Mouse (Mus musculus) lung, postnatal 0 days (tissue): Measurements from ENCODE around the gene Pfdn6. TPM values are rescaled to one million over a fixed set of nuclear protein-coding genes. Genes with fewer than 3 reads are reported as not detected.

Source experiments
- ATAC-seq: fragments of 200-750 bp; cut with Nextera tagmentation; 2 replicates; pipeline ENCODE4 v1.8.0; 2017; ENCODE audit warnings: moderate library complexity
- DNase-seq: peaks from one replicate; pipeline ENCODE4 v3.0.0-alpha.2; 2016; ENCODE audit warnings: low spot score
- H3K27ac ChIP-seq: fragments of 300-500 bp; sonication (generic); 2 replicates; pipeline ENCODE4 v1.5.1; 2014; ENCODE audit warnings: antibody characterized with exemption, mild to moderate bottlenecking, low read length, mixed read lengths
- H3K27me3 ChIP-seq: fragments of 300-500 bp; sonication (generic); replicated peaks from 2 replicates; pipeline ENCODE4 v1.6.1; 2014; ENCODE audit warnings: low read length, mixed read lengths; ENCODE audit not compliant: insufficient read depth
- H3K36me3 ChIP-seq: fragments of 300-500 bp; sonication (generic); 2 replicates; pipeline ENCODE4 v1.6.1; 2014; ENCODE audit warnings: low read length, mixed read lengths; ENCODE audit not compliant: insufficient read depth
- H3K4me1 ChIP-seq: fragments of 300-500 bp; sonication (generic); 2 replicates; pipeline ENCODE4 v1.6.1; 2014; ENCODE audit warnings: antibody characterized with exemption, low read depth, low read length, mixed read lengths; ENCODE audit not compliant: insufficient read depth
- H3K4me2 ChIP-seq: fragments of 300-500 bp; sonication (generic); replicated peaks from 2 replicates; pipeline ENCODE4 v1.6.1; 2014; ENCODE audit warnings: low read depth, mild to moderate bottlenecking, low read length, moderate library complexity, mixed read lengths
- H3K4me3 ChIP-seq: fragments of 300-500 bp; sonication (generic); 2 replicates; pipeline ENCODE4 v1.5.1; 2014; ENCODE audit warnings: low read depth, low read length
- H3K9ac ChIP-seq: fragments of 300-500 bp; sonication (generic); replicated peaks from 2 replicates; pipeline ENCODE4 v1.6.1; 2014; ENCODE audit warnings: low read depth, mild to moderate bottlenecking
- H3K9me3 ChIP-seq: fragments of 300-500 bp; sonication (generic); 2 replicates; pipeline ENCODE4 v1.6.1; 2016; ENCODE audit warnings: low read length, mixed read lengths
- CTCF ChIP-seq: IDR thresholded peaks from 2 replicates; pipeline ENCODE4 v1.5.1; 2016; ENCODE audit warnings: antibody characterized with exemption, mild to moderate bottlenecking
- EP300 ChIP-seq: IDR thresholded peaks from 2 replicates; pipeline ENCODE4 v1.6.1; 2016; ENCODE audit warnings: antibody characterized with exemption, mild to moderate bottlenecking, control low read depth
- WGBS: fragments of 180-500 bp; shearing (Covaris S2); extraction: QIAGEN DNeasy Blood & Tissue Kit; methylation state at CpG from one replicate; pipeline ENCODE4 v1.1.7; 2014; 5-methylcytosine and 5-hydroxymethylcytosine counted together
- polyA plus RNA-seq: library from polyadenylated mRNA; unstranded; fragments of >200 nt; fragmentation: Nextera tagmentation; extraction: Ambion mirVana; gene quantifications from 2 replicates; pipeline ENCODE4 v1.2.1, GENCODE M21; 2015

The Pfdn6 gene
- polyA plus RNA-seq, 1 experiment from 2014 or later: 103 TPM

GRCm38 (mm10) chr17:33978631-33979031 is 38.5 kb upstream of the Pfdn6 start:
- Histone ChIP-seq H3K9me3 (no peaks in the 10 kb centered on the region), H3K27me3 (no peaks in the 10 kb centered on the region), H3K4me2 (peak overlapping the region; percentile 82), H3K4me3 (peak overlapping the region; percentile 42), H3K27ac (peak overlapping the region; percentile 2; the same call in 1 of the 2 replicates), H3K36me3 (no peaks in the 10 kb centered on the region), H3K9ac (0 out of 2 replicates have a peak overlapping the region, but pooled peaks have one; percentile 16), H3K4me1 (peaks cover 9% of the 10 kb centered on the region; the same call in 1 of the 2 replicates)
- TF ChIP-seq EP300 (no peak), CTCF (no peak)
- DNase-seq (peak; percentile 83), ATAC-seq (peak; percentile 65)
- 2% methylated on average over 9 of the region's 17 CpGs for WGBS

- no peaks in the 10 kb centered on the region for H3K27me3 ChIP-seq
- no peak overlapping the region for H3K27ac ChIP-seq
- no peaks in the 10 kb centered on the region for H3K9me3 ChIP-seq
- peaks cover 9% of the 10 kb centered on the region; the same call in 1 of the 2 replicates for H3K4me1 ChIP-seq
- no peaks in the 10 kb centered on the region for H3K36me3 ChIP-seq
- no peak for TF ChIP-seq EP300
- no peak for TF ChIP-seq CTCF
- DNase-seq: no peak
- H3K9ac ChIP-seq: 0 out of 2 replicates have a peak overlapping the region, but pooled peaks have one; percentile 16
- H3K4me3 ChIP-seq: peak overlapping the region; percentile 42
- H3K4me2 ChIP-seq: peak overlapping the region; percentile 82
- 2% methylated on average over 57 of the region's 57 CpGs for WGBS
- ATAC-seq: no peak
These were observed 37.9 kb upstream of the Pfdn6 start for GRCm38 (mm10) chr17:33977861-33978557.

GRCm38 (mm10) chr17:33973572-33973971 is 33.4 kb upstream of the Pfdn6 start:
- Histone ChIP-seq H3K9ac (no peak overlapping the region), H3K27me3 (no peaks in the 10 kb centered on the region), H3K36me3 (no peaks in the 10 kb centered on the region), H3K4me2 (no peak overlapping the region), H3K4me1 (peaks cover 4% of the 10 kb centered on the region; the same call in 1 of the 2 replicates), H3K27ac (no peak overlapping the region), H3K4me3 (no peak overlapping the region), H3K9me3 (no peaks in the 10 kb centered on the region)
- no peak for TF ChIP-seq EP300
- no peak for TF ChIP-seq CTCF
- ATAC-seq: no peak
- WGBS: 58% methylated on average over 3 of the region's 3 CpGs
- DNase-seq: no peak

GRCm38 (mm10) chr17:33972691-33973090 is 32.5 kb upstream of the Pfdn6 start:
- Histone ChIP-seq H3K36me3 (no peaks in the 10 kb centered on the region), H3K9ac (no peak overlapping the region), H3K27me3 (no peaks in the 10 kb centered on the region), H3K9me3 (no peaks in the 10 kb centered on the region), H3K4me3 (no peak overlapping the region), H3K4me1 (no peaks in the 10 kb centered on the region), H3K27ac (no peak overlapping the region), H3K4me2 (no peak overlapping the region)
- ATAC-seq: peak; percentile 46
- peak; percentile 67 for DNase-seq
- WGBS: 35% methylated on average over 1 of the region's 1 CpGs
- TF ChIP-seq CTCF (no peak), EP300 (no peak)

GRCm38 (mm10) chr17:33969394-33969793 is 29.3 kb upstream of the Pfdn6 start:
- Histone ChIP-seq H3K9me3 (no peaks in the 10 kb centered on the region), H3K27me3 (no peaks in the 10 kb centered on the region), H3K36me3 (no peaks in the 10 kb centered on the region), H3K9ac (no peak overlapping the region), H3K4me2 (no peak overlapping the region), H3K27ac (no peak overlapping the region), H3K4me1 (no peaks in the 10 kb centered on the region), H3K4me3 (no peak overlapping the region)
- 75% methylated on average over 4 of the region's 4 CpGs for WGBS
- no peak for DNase-seq
- no peak for ATAC-seq
- TF ChIP-seq CTCF (peak; percentile 45), EP300 (no peak)

- peak; percentile 78 for DNase-seq
- Histone ChIP-seq H3K4me2 (no peak overlapping the region), H3K27ac (no peak overlapping the region), H3K36me3 (no peaks in the 10 kb centered on the region), H3K4me1 (no peaks in the 10 kb centered on the region), H3K9me3 (no peaks in the 10 kb centered on the region), H3K4me3 (no peak overlapping the region), H3K27me3 (no peaks in the 10 kb centered on the region), H3K9ac (no peak overlapping the region)
- TF ChIP-seq CTCF (peak; percentile 61), EP300 (no peak)
- ATAC-seq: peak; percentile 76
- WGBS: 26% methylated on average over 5 of the region's 5 CpGs
These were observed 28.8 kb upstream of the Pfdn6 start for GRCm38 (mm10) chr17:33968927-33969326.
